Mouse (Mus musculus) lung, embryonic 16.5 days (tissue): Measurements from ENCODE around the gene Plekha6. TPM values are rescaled to one million over a fixed set of nuclear protein-coding genes. Genes with fewer than 3 reads are reported as not detected.
A peak's percentile ranks its signal among the peaks of the same experiment; 100 is the strongest.

ENCODE experiments used
- ATAC-seq: fragments of 200-750 bp; cut with Nextera tagmentation; 2 replicates; pipeline ENCODE4 v1.8.0; 2017; ENCODE audit warnings: low read depth, mild to moderate bottlenecking, moderate library complexity
- H3K27ac ChIP-seq: fragments of 300-500 bp; sonication (generic); 2 replicates; pipeline ENCODE4 v1.5.1; 2014; ENCODE audit warnings: mild to moderate bottlenecking, control low read depth, low read length
- H3K27me3 ChIP-seq: fragments of 300-500 bp; sonication (generic); 2 replicates; pipeline ENCODE4 v1.6.1; 2014; ENCODE audit warnings: low read depth, low read length, mixed read lengths; ENCODE audit not compliant: control insufficient read depth, insufficient read depth
- H3K36me3 ChIP-seq: fragments of 300-500 bp; sonication (generic); 2 replicates; pipeline ENCODE4 v1.6.1; 2014; ENCODE audit warnings: low read length; ENCODE audit not compliant: control insufficient read depth, insufficient read depth
- H3K4me1 ChIP-seq: fragments of 300-500 bp; sonication (generic); replicated peaks from 2 replicates; pipeline ENCODE4 v1.6.1; 2014; ENCODE audit warnings: low read length, mixed read lengths; ENCODE audit not compliant: control insufficient read depth, insufficient read depth
- H3K4me2 ChIP-seq: fragments of 300-500 bp; sonication (generic); 2 replicates; pipeline ENCODE4 v1.6.1; 2014; ENCODE audit warnings: low read depth, low read length, control low read depth
- H3K4me3 ChIP-seq: fragments of 300-500 bp; sonication (generic); 2 replicates; pipeline ENCODE4 v1.5.1; 2014; ENCODE audit warnings: mild to moderate bottlenecking, low read length, control low read depth
- H3K9ac ChIP-seq: fragments of 300-500 bp; sonication (generic); 2 replicates; pipeline ENCODE4 v1.6.1; 2014; ENCODE audit warnings: low read length, control low read depth
- H3K9me3 ChIP-seq: fragments of 300-500 bp; sonication (generic); 2 replicates; pipeline ENCODE4 v1.6.1; 2016; ENCODE audit warnings: low read length; ENCODE audit not compliant: control insufficient read depth
- WGBS: fragments of 180-500 bp; shearing (Covaris S2); extraction: QIAGEN DNeasy Blood & Tissue Kit; methylation state at CpG from one replicate; pipeline ENCODE4 v1.1.7; 2014; 5-methylcytosine and 5-hydroxymethylcytosine counted together
- polyA plus RNA-seq: library from polyadenylated mRNA; unstranded; fragments of >200 nt; fragmentation: Nextera tagmentation; extraction: Ambion mirVana; gene quantifications from 2 replicates; pipeline ENCODE4 v1.2.1, GENCODE M21; 2015

Gene Plekha6
- polyA plus RNA-seq, 1 experiment from 2014 or later, result 8.3 TPM

DNA sequence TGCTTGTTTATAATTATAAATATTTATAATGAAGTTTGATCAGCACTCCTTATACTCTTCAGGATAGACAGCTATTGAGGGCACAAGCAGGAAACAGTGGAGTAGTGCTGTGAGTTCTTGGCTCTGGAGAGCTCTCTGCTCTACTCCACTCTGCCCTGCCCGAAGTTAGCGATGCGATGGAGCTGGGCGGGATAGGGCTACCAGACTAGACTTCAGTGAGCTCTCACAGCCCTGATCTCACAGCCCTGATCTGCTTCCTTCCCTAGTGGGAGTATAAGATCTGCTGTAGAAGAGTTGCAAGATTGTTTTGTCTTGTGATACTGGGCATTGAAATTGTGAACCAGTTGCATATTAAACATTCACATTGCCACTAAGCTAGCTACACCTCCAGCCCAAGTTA, 29.1 kb upstream of the Plekha6 start:
- ATAC-seq, result no peak
- Histone ChIP-seq H3K4me3 (peak overlapping the region; percentile 76), H3K4me1 (peaks cover 26% of the 10 kb centered on the region), H3K27ac (no peak overlapping the region), H3K9me3 (no peaks in the 10 kb centered on the region), H3K9ac (peak overlapping the region; percentile 98), H3K27me3 (no peaks in the 10 kb centered on the region), H3K4me2 (peak overlapping the region; percentile 94), H3K36me3 (peaks cover 32% of the 10 kb centered on the region)
- 12% methylated on average over 4 of the region's 4 CpGs for WGBS

DNA sequence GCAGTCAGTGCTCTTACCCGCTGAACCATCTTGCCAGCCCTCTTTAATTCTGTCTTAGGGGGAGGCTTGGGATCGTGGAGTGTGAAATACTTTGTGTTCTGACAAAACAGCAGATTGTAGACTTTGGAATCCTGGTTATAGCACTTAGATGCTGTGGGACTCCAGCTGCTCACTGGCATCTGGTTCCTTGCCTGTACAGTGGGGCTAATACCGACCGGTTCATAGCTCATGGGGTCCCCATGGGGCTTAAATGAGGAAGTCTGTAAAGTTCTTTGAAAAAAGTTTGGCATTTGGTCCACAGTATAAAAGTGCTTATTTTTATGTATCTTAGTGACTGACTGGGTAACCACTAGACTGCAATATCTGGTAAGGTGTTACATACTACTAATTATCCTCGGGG, 28.2 kb upstream of the Plekha6 start:
- ATAC-seq, result no peak
- Histone ChIP-seq H3K36me3 (peaks cover 40% of the 10 kb centered on the region), H3K9ac (peak overlapping the region; percentile 30; the same call in 1 of the 2 replicates), H3K27ac (no peak overlapping the region), H3K9me3 (no peaks in the 10 kb centered on the region), H3K27me3 (no peaks in the 10 kb centered on the region), H3K4me1 (peaks cover 21% of the 10 kb centered on the region), H3K4me2 (peak overlapping the region; percentile 94), H3K4me3 (peak overlapping the region; percentile 76)
- WGBS, result 60% methylated on average over 5 of the region's 5 CpGs

DNA sequence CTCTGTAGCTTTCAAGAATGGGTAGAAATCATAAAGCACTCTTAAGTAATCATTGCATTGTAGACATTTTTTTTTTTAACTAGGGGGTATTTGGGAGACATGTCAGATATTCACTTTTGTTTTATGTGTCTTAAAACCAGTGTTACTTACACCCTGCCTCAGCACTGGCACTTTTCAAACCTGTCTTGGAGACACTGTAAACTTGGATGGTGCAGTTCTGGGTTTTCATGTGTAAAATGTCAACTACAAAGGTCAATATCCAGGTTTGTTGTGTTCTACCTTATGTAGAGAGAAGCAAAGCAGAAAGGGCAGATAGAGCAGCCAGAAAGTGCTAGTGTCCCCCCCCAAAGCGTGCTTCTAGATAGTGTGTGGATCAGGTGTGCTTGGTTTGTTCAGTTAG, 25.6 kb upstream of the Plekha6 start:
- Histone ChIP-seq H3K9me3 (no peaks in the 10 kb centered on the region), H3K27ac (no peak overlapping the region), H3K4me2 (no peak overlapping the region), H3K27me3 (no peaks in the 10 kb centered on the region), H3K4me1 (peaks cover 19% of the 10 kb centered on the region), H3K9ac (no peak overlapping the region), H3K4me3 (no peak overlapping the region), H3K36me3 (peaks cover 48% of the 10 kb centered on the region)
- 96% methylated on average over 1 of the region's 1 CpGs for WGBS
- no peak for ATAC-seq

DNA sequence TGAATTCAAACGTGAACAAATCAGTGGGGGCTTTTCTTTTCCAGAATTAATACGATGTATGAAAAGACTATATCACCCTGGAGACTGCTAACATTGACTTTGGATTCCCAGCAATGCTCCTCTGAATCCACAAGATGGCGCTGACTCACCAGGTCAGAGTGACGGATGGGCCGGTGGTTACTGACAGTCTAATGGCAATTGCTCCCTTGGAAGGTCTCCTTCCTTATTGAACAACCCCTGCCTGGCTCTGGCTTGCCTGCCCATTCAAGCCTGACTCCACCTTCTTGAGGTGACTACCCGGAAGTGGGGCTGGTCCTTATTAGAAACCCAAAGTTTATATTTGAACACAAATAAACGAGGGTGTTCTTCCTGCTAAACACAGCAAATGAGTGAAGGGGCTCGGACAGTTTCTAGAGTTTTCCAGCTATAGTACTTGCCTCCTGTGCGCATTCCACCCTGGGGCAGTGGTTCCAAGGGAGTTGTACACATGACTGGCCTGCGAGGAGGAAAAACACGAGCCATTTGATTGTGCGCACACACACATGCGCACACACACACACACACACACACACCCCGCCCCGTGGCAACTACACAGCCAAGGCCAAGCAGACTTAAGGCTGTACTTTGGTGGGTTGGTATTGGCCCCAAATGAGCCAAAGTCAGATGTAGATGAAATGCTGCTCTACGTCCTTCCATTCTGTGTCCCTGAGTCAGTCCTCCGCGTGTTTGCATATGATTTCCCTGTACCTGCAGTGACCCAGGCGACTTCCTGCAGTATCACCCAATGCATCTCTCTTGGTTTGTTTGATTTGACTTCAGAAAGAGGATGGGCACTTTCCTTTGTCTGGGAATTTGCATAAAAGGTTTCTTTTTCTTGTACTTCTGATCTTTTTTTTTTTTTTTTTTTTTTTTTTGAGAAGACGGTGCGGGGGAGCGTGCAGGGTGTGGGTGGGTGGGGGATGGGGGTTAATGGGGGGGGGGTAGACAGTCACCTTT, 17.7 kb upstream of the Plekha6 start:
- 53% methylated on average over 22 of the region's 22 CpGs for WGBS
- Histone ChIP-seq H3K4me3 (no peak overlapping the region), H3K9me3 (no peaks in the 10 kb centered on the region), H3K4me1 (no peaks in the 10 kb centered on the region), H3K27ac (no peak overlapping the region), H3K36me3 (peaks cover 3% of the 10 kb centered on the region; the same call in 1 of the 2 replicates), H3K4me2 (no peak overlapping the region), H3K27me3 (no peaks in the 10 kb centered on the region), H3K9ac (no peak overlapping the region)
- ATAC-seq, result peak; percentile 66

DNA sequence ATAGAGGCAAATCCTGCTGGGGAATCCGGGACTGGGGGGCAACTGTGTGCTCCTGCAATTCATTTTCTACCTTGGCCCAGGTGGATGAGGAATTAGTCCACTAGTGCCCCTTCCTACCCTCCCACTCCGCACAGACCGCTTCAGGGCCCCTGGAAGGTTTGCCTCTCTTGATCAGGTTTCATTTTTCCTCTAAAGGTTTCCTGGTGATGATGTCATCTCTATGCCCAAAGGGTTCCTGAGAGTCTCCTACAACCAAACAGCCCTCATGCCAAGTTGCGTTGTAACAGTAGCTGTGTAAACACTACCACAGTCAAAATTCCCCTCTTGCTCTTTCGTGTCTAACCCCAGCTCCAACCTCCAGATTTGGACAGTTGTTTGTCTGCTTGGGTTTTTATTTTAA, 16.7 kb upstream of the Plekha6 start:
- H3K4me2 ChIP-seq, result no peak overlapping the region
- no peak overlapping the region for H3K9ac ChIP-seq
- H3K36me3 ChIP-seq, result no peaks in the 10 kb centered on the region
- no peaks in the 10 kb centered on the region for H3K9me3 ChIP-seq
- 51% methylated on average over 5 of the region's 5 CpGs for WGBS
- ATAC-seq, result peak; percentile 21; the same call in 1 of the 2 replicates
- no peaks in the 10 kb centered on the region for H3K4me1 ChIP-seq
- H3K27ac ChIP-seq, result no peak overlapping the region
- H3K4me3 ChIP-seq, result no peak overlapping the region
- H3K27me3 ChIP-seq, result no peaks in the 10 kb centered on the region

DNA sequence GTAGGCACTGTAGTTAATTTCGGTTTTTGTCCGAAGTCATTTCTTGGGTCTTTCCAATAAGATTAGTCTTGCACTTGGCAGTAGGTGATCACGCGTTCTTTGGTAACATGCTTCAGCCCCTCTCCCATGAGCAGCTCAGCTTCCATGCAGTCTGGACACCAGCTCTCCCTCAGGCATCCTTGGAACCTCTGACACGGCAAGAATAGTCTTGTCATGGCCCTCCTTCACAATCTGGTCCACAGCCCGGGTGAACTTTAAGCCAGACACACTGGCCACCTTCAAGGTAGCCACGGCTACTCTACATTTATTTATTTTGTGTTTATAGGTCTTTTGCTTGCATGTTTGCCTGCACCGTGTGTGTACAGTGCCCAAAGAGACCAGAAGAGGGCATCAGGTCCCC, 15.9 kb upstream of the Plekha6 start:
- no peaks in the 10 kb centered on the region for H3K36me3 ChIP-seq
- no peak overlapping the region for H3K4me2 ChIP-seq
- H3K27ac ChIP-seq, result no peak overlapping the region
- no peaks in the 10 kb centered on the region for H3K9me3 ChIP-seq
- no peak overlapping the region for H3K9ac ChIP-seq
- 91% methylated on average over 8 of the region's 8 CpGs for WGBS
- no peak for ATAC-seq
- no peaks in the 10 kb centered on the region for H3K27me3 ChIP-seq
- no peak overlapping the region for H3K4me3 ChIP-seq
- no peaks in the 10 kb centered on the region for H3K4me1 ChIP-seq

DNA sequence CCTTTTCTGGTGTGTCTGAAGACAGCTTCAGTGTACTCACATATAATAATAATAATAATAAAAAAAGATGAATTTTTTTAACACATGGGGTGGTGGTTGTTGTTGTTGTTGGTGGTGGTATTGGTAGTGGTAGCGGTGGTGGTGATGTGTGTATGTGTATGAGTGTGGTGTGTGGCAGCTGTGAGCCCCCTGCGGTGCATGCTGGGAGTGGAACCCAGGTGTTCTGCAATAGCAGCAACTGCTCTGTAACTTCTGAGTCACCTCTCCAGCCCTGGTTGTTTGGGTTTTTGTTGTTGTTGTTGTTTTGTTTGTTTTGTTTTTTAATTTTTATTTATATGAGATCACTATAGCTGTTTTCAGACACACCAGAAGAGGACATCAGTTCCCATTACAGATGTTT, 13.5 kb upstream of the Plekha6 start:
- H3K4me1 ChIP-seq, result no peaks in the 10 kb centered on the region
- H3K4me3 ChIP-seq, result no peak overlapping the region
- ATAC-seq, result no peak
- no peak overlapping the region for H3K27ac ChIP-seq
- H3K9me3 ChIP-seq, result no peaks in the 10 kb centered on the region
- no peaks in the 10 kb centered on the region for H3K27me3 ChIP-seq
- H3K36me3 ChIP-seq, result no peaks in the 10 kb centered on the region
- no peak overlapping the region for H3K4me2 ChIP-seq
- WGBS, result 87% methylated on average over 2 of the region's 2 CpGs
- H3K9ac ChIP-seq, result no peak overlapping the region

DNA sequence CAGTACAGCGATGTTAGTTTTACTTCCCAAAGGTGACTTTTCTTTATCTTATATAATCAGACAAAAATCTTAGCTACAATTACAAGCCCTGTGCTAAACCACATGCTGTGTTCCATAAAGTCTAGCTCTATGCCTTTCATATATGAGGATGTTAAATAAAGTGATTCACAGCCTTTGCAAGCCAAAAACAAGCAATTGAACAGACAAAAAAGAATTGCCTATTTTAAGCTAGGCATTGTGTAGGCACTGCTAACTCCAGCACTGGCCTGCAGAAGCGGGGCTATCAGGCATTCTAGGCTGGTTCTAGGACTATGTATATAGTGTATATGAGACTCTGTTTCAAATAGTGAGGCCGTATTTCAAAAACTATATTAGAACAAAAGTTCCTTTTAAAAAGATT, 11.8 kb upstream of the Plekha6 start:
- Histone ChIP-seq H3K36me3 (no peaks in the 10 kb centered on the region), H3K27ac (no peak overlapping the region), H3K9me3 (no peaks in the 10 kb centered on the region), H3K4me2 (no peak overlapping the region), H3K4me3 (no peak overlapping the region), H3K27me3 (no peaks in the 10 kb centered on the region; the same call in 1 of the 2 replicates), H3K4me1 (no peaks in the 10 kb centered on the region), H3K9ac (no peak overlapping the region)
- 85% methylated on average over 3 of the region's 3 CpGs for WGBS
- ATAC-seq, result no peak

DNA sequence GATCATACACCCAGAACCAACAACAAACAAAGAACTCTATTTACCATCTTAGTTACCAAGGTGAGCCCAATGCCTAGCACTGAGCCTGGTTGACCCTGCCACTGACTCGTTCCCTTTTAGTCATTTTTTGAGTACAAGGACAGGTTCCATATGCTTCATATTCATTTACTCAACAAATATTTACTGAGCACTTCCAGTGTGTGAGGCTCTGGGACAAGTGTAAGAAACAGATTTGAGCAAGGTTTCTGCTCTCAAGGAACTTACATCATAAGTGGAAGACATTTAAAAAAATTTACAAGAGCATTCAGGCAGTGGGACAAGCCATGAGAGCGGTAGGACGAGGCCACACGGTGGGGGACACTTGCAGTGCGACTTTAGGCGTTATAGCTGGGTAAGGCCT, 8.7 kb upstream of the Plekha6 start:
- peaks cover 7% of the 10 kb centered on the region for H3K4me1 ChIP-seq
- H3K9me3 ChIP-seq, result no peaks in the 10 kb centered on the region
- no peak overlapping the region for H3K9ac ChIP-seq
- H3K4me3 ChIP-seq, result no peak overlapping the region
- H3K27me3 ChIP-seq, result no peaks in the 10 kb centered on the region; the same call in 1 of the 2 replicates
- peak; percentile 29; the same call in 1 of the 2 replicates for ATAC-seq
- no peak overlapping the region for H3K27ac ChIP-seq
- no peak overlapping the region for H3K4me2 ChIP-seq
- H3K36me3 ChIP-seq, result no peaks in the 10 kb centered on the region
- 48% methylated on average over 6 of the region's 6 CpGs for WGBS
